Mouse (Mus musculus) stomach, embryonic 15.5 days (tissue): Measurements from ENCODE around the gene Tjp3. TPM values are rescaled to one million over a fixed set of nuclear protein-coding genes. Genes with fewer than 3 reads are reported as not detected.

Experiments used
- ATAC-seq: fragments of 200-750 bp; cut with Nextera tagmentation; 2 replicates; pipeline ENCODE4 v1.8.0; 2017; ENCODE audit warnings: low read depth, moderate number of reproducible peaks, moderate TSS enrichment; ENCODE audit not compliant: insufficient read depth, low FRiP score
- H3K27ac ChIP-seq: fragments of 300-500 bp; sonication (generic); 2 replicates; pipeline ENCODE4 v1.5.1; 2015; ENCODE audit warnings: mild to moderate bottlenecking, inconsistent platforms
- H3K27me3 ChIP-seq: fragments of 300-500 bp; sonication (generic); replicated peaks from 2 replicates; pipeline ENCODE4 v1.6.1; 2015; ENCODE audit warnings: inconsistent platforms
- H3K36me3 ChIP-seq: fragments of 300-500 bp; sonication (generic); 2 replicates; pipeline ENCODE4 v1.6.1; 2015; ENCODE audit warnings: inconsistent platforms
- H3K4me1 ChIP-seq: fragments of 300-500 bp; sonication (generic); 2 replicates; pipeline ENCODE4 v1.6.1; 2015; ENCODE audit warnings: inconsistent platforms
- H3K4me2 ChIP-seq: fragments of 300-500 bp; sonication (generic); 2 replicates; pipeline ENCODE4 v1.6.1; 2015; ENCODE audit warnings: mild to moderate bottlenecking, inconsistent platforms
- H3K4me3 ChIP-seq: fragments of 300-500 bp; sonication (generic); replicated peaks from 2 replicates; pipeline ENCODE4 v1.5.1; 2015; ENCODE audit warnings: inconsistent platforms
- H3K9ac ChIP-seq: fragments of 300-500 bp; sonication (generic); 2 replicates; pipeline ENCODE4 v1.6.1; 2015; ENCODE audit warnings: inconsistent platforms
- H3K9me3 ChIP-seq: fragments of 300-500 bp; sonication (generic); 2 replicates; pipeline ENCODE4 v1.6.1; 2016; ENCODE audit warnings: inconsistent platforms
- WGBS: fragments of 180-500 bp; shearing (Covaris S2); methylation state at CpG from one replicate; pipeline ENCODE4 v1.1.7; 2015; 5-methylcytosine and 5-hydroxymethylcytosine counted together
- polyA plus RNA-seq: library from polyadenylated mRNA; unstranded; fragments of >200 nt; fragmentation: Nextera tagmentation; extraction: Ambion mirVana; gene quantifications from 2 replicates; pipeline ENCODE4 v1.2.1, GENCODE M21; 2015

The Tjp3 gene
- polyA plus RNA-seq, 1 experiment from 2014 or later: 32.6 TPM

DNA sequence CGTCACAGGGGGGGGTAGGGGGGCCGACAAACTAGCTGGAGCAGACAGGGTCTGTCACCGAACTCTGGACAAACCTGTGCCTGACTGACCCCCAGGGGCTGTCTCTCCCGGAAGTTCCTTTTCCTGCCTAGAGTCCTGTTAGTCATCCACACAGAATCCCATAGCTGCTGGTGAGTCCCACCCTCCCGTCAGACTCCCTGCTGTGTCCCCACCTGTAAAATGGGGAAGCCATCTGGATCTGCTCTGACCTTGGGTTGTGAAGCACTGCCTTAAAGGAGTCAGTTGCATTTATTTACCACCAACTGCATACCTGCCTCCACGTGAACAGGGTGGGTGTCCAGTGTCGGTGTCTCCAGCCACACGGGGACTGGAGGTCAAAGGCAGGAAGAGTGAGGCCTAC, 3.1 kb upstream of the Tjp3 start:
- peaks cover 44% of the 10 kb centered on the region for H3K4me1 ChIP-seq
- no peak for ATAC-seq
- H3K9me3 ChIP-seq: no peaks in the 10 kb centered on the region
- peak overlapping the region; percentile 94 for H3K4me3 ChIP-seq
- H3K9ac ChIP-seq: 0 out of 2 replicates have a peak overlapping the region, but pooled peaks have one; percentile 92
- WGBS: 45% methylated on average over 8 of the region's 8 CpGs
- H3K27me3 ChIP-seq: no peaks in the 10 kb centered on the region; the same call in 1 of the 2 replicates
- H3K36me3 ChIP-seq: no peaks in the 10 kb centered on the region
- H3K27ac ChIP-seq: no peak overlapping the region
- peak overlapping the region; percentile 91 for H3K4me2 ChIP-seq

DNA sequence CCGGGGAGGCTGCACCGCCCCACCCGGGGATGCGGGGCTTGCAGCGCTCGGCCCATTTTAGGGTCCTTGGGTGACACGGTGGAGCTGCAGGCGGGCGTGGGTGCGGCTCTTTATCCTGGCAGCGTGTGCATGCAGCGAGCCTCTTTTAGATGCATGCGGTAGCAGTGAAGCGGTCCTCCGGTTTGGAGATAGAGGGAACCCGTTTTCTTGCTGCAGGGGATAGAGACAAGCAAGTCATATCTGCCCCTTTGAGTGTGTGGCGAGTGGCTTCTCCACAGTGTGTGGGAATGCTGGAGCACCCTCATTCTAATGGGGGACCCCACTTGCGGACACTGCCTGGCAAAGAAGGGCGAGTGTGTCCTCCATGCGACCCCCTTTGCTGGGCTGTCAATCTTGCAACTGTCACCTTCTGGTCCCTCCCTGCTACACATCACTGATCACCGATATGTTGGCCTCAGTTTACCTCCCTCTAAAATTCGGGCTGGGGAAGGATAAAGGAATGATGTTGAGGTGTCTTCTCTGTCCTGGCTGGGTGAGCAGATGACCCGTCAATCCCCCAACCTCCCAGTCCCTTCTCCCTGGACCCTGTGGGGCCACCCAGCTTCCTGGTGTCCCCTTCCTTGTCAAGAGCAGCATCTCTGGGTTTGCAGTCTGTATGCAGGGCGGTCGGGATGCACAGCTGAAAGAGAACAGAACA, 2.1 kb upstream of the Tjp3 start:
- H3K27ac ChIP-seq: peak overlapping the region; percentile 91
- peak overlapping the region; percentile 92 for H3K9ac ChIP-seq
- peaks cover 42% of the 10 kb centered on the region for H3K4me1 ChIP-seq
- no peak for ATAC-seq
- no peaks in the 10 kb centered on the region for H3K9me3 ChIP-seq
- peak overlapping the region; percentile 94 for H3K4me3 ChIP-seq
- H3K36me3 ChIP-seq: no peaks in the 10 kb centered on the region
- no peaks in the 10 kb centered on the region; the same call in 1 of the 2 replicates for H3K27me3 ChIP-seq
- H3K4me2 ChIP-seq: peak overlapping the region; percentile 91
- 1% methylated on average over 25 of the region's 25 CpGs for WGBS

DNA sequence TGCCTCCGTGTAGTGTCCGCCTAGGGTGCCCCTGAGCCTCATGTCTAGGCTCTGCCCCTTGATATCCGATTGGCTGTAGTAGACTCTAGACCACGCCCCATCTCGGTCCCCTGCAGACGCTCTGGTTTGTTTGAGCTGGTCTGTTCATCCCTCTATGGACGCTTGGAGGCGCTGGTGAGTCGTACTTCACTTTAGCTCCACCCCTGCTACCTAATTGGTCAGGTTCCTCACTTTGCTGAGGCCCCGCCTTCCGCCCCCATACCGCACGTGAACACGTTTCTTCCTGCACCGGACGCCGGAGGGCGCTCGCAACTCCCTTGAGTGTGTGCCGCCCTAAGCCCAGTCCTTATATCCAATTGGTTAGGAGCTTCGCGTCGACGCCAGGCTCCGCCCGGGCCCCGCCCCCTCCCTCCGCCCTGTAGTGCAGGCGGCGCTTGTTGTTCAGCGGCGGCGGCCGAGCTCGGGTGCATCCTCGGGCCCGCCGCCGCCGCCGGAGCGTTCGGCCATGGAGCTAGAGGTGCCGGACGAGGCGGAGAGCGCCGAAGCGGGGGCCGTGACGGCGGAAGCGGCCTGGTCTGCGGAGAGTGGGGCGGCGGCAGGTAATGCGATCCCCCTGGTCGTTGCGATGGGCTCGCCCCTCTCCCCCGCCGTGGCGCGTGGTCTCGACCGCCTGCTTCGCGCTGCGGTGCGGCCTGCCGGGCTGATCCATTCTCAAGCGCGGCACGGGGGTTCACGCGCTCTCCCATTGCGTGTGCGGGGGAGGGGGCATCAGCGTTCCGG, 1.4 kb upstream of the Tjp3 start, which contains the start of gene Pip5k1c:
Gene Pip5k1c, plus strand, starts transcription at position 410 of the 780 bp plus-strand sequence.
- H3K27me3 ChIP-seq: no peaks in the 10 kb centered on the region; the same call in 1 of the 2 replicates
- no peaks in the 10 kb centered on the region for H3K9me3 ChIP-seq
- peak; percentile 88 for ATAC-seq
- H3K9ac ChIP-seq: peak within 1 kb of the TSS; percentile 92
- H3K4me3 ChIP-seq: peak within 1 kb of the TSS; percentile 94
- H3K36me3 ChIP-seq: no peaks in the 10 kb centered on the region
- under 1% methylated on average over 77 of the region's 80 CpGs for WGBS
- H3K4me1 ChIP-seq: peaks cover 42% of the 10 kb centered on the region
- peak within 1 kb of the TSS; percentile 91 for H3K4me2 ChIP-seq
- H3K27ac ChIP-seq: peak within 1 kb of the TSS; percentile 93

DNA sequence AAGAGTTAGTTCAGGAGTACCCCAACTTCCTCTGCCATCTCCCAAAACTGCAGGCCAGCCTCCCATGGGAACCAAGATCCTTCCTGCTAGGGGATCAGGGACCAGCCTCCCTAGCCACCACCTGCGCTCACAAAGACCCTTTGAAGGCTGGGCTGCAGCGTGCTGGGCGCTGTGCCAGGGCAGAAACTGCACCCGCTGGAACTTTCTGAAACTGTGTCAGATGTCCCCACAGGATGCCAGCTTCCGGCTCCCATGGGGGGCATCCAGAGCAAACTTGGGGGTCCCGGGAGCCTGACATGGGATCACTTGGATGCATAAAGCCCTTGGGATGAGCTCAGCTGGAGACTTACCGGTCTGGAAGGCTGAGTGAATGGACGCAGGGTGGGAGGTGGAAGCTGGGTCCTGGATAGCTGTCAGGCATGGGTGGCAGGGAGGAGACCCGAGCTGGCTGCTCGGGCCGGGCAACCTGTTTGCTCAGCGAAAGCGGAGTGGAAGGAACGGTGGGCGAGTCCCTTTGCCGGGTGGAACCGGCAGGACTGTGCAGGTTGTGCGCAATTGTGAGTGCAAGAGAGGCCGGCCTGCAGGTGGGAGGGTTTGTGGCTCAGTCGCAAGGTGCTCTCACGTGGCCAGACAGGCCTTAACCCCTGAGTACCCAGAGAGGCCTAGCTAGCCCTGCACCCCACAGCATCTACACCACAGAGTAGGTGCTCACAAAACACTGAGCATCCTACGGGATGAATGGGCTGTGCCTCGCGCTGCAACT, 502 bp downstream of the Tjp3 start:
- H3K4me3 ChIP-seq: peak overlapping the region; percentile 35
- no peak overlapping the region for H3K9ac ChIP-seq
- peak overlapping the region; percentile 93 for H3K27ac ChIP-seq
- ATAC-seq: 0 out of 2 replicates have a peak, but pooled peaks have one; percentile 9
- 17% methylated on average over 24 of the region's 24 CpGs for WGBS
- H3K9me3 ChIP-seq: no peaks in the 10 kb centered on the region
- no peaks in the 10 kb centered on the region; the same call in 1 of the 2 replicates for H3K27me3 ChIP-seq
- peaks cover 49% of the 10 kb centered on the region for H3K4me1 ChIP-seq
- H3K4me2 ChIP-seq: peak overlapping the region; percentile 48
- H3K36me3 ChIP-seq: no peaks in the 10 kb centered on the region

DNA sequence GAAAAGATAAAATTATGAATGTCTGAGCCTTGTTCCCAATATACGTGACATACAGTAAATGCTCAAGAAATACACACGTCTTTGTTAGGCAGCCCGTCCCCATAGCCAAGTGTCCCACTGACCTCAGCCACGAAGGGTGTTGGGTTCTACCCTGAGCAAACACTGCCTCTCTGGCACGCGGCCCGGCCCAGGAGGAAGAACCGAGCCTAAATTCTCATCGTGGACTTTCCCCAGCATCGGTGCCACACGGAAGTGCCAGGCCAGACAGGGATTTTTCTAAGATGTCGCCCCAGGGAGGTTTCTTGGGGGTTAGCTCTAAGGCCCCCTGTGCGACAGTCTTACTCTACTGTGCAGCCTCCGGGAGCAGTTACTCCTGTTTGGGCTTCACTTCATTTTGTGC, 1.6 kb downstream of the Tjp3 start:
- WGBS: 48% methylated on average over 14 of the region's 14 CpGs
- H3K4me2 ChIP-seq: peak overlapping the region; percentile 48
- peaks cover 51% of the 10 kb centered on the region for H3K4me1 ChIP-seq
- H3K4me3 ChIP-seq: peak overlapping the region; percentile 35
- no peaks in the 10 kb centered on the region for H3K9me3 ChIP-seq
- no peaks in the 10 kb centered on the region for H3K36me3 ChIP-seq
- no peak for ATAC-seq
- peaks cover 6% of the 10 kb centered on the region for H3K27me3 ChIP-seq
- H3K27ac ChIP-seq: peak overlapping the region; percentile 93
- H3K9ac ChIP-seq: peak overlapping the region; percentile 32; the same call in 1 of the 2 replicates

DNA sequence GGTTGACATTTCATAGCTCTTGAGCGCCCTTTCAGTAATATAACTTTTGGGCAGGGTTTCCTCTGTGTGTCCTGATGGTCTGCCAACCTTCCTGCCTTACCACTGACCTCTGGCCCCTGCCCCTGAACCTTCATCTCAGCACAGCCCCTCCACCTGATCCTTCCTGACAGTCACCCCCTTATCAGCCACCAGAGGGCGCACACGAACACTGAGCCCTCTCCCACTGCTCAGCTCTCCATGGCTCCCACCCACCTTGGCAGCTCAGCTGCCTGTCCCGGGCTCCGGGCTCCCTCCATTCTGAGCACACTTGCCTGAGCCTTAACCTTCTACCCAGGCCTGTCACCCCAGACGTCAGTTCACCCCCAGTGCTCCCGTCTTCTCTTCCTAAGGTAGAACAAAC, 2.1 kb downstream of the Tjp3 start:
- no peak for ATAC-seq
- 1% methylated on average over 7 of the region's 7 CpGs for WGBS

DNA sequence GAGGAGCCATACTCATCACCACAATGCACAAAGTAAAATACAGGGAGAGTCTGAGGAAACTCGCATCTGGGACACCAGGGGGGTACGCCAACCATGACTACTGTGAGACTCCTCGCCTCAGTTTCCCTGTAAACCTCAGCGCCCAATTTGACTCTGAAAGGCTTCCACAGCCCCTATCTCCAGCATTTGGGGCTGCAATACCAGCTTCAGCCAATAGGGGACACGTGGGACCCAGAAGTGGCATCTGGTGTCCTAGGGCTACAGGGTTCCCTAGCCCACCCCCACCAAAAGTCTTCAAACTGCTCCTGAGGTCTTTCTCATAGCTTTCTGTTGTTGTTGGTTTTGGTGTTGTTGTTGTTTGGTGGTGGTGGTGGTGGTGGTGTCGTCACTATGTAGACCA, 2.8 kb downstream of the Tjp3 start:
- H3K9me3 ChIP-seq: no peaks in the 10 kb centered on the region
- H3K27me3 ChIP-seq: peaks cover 18% of the 10 kb centered on the region
- H3K4me1 ChIP-seq: peaks cover 50% of the 10 kb centered on the region
- no peak overlapping the region for H3K9ac ChIP-seq
- no peak overlapping the region for H3K4me3 ChIP-seq
- H3K36me3 ChIP-seq: no peaks in the 10 kb centered on the region
- WGBS: 31% methylated on average over 6 of the region's 6 CpGs
- no peak for ATAC-seq
- peak overlapping the region; percentile 16; the same call in 1 of the 2 replicates for H3K27ac ChIP-seq
- H3K4me2 ChIP-seq: peak overlapping the region; percentile 27; the same call in 1 of the 2 replicates

More for the DNA sequence above, 2.1 kb downstream of the Tjp3 start:
- peak overlapping the region; percentile 48 for H3K4me2 ChIP-seq
- no peak overlapping the region for H3K9ac ChIP-seq
- H3K27ac ChIP-seq: peak overlapping the region; percentile 93; the same call in 1 of the 2 replicates
- peak overlapping the region; percentile 35 for H3K4me3 ChIP-seq
- no peaks in the 10 kb centered on the region for H3K36me3 ChIP-seq
- peaks cover 11% of the 10 kb centered on the region for H3K27me3 ChIP-seq
- H3K4me1 ChIP-seq: peaks cover 51% of the 10 kb centered on the region
- H3K9me3 ChIP-seq: no peaks in the 10 kb centered on the region

DNA sequence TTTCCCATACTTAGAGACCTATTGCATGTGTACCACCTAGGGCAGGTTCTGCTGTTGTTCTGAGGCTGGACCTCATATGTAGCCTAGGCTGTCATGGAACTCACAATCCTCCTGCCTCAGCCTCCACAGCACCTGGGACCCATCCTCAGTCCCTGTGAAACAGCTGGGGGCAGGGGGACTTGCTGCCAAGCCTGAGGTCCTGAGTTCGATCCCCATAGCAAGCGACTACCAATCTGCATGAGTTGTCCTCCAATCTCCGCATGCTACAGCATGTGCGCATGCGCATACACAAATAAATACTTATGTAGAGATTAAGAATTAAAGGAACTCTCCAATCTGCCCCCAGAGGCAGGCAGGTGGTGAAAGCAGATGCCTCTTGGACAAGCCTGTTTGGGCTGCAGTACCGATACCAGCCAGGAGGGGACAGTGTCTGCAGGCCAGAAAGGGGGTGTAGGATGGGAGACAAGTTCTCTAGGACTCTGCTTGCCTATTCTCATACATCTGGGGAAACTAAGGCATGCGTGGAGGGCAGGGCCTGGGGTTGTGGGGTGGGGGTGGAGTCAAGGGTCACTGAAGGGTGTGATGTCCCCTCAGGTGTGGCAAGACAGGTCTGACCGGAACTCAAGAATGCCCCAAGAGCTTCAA, 3.7 kb downstream of the Tjp3 start:
- no peak for ATAC-seq
- WGBS: 60% methylated on average over 8 of the region's 8 CpGs
- Histone ChIP-seq H3K27ac (peak overlapping the region; percentile 16; the same call in 1 of the 2 replicates), H3K4me1 (peaks cover 49% of the 10 kb centered on the region), H3K27me3 (peaks cover 22% of the 10 kb centered on the region), H3K36me3 (no peaks in the 10 kb centered on the region), H3K9ac (no peak overlapping the region), H3K9me3 (no peaks in the 10 kb centered on the region), H3K4me3 (no peak overlapping the region), H3K4me2 (peak overlapping the region; percentile 10; the same call in 1 of the 2 replicates)

DNA sequence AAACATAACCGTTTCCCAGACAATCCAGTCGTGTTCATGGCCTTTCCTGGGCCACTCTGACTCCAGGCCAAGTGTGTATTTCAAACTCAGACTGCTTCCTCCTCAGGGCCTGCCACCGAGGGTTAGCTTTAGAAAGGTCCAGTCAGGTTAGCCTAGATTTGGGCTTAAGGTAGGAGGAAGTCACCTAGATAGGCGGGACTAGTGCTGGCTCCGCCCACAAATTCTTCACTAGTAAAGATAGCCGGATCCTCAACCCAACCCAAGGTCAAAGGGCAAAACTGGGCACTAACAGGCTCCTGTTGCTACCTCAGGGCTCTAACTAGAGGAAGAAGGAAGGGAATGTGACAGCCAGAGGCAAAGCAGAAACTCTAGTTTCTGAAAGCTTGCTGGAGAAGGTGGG, 4.8 kb downstream of the Tjp3 start:
- Histone ChIP-seq H3K9ac (no peak overlapping the region), H3K4me1 (peaks cover 44% of the 10 kb centered on the region), H3K36me3 (no peaks in the 10 kb centered on the region), H3K4me2 (peak overlapping the region; percentile 85; the same call in 1 of the 2 replicates), H3K27ac (peak overlapping the region; percentile 74), H3K4me3 (no peak overlapping the region), H3K27me3 (peaks cover 22% of the 10 kb centered on the region), H3K9me3 (no peaks in the 10 kb centered on the region)
- WGBS: 33% methylated on average over 6 of the region's 6 CpGs
- ATAC-seq: no peak

DNA sequence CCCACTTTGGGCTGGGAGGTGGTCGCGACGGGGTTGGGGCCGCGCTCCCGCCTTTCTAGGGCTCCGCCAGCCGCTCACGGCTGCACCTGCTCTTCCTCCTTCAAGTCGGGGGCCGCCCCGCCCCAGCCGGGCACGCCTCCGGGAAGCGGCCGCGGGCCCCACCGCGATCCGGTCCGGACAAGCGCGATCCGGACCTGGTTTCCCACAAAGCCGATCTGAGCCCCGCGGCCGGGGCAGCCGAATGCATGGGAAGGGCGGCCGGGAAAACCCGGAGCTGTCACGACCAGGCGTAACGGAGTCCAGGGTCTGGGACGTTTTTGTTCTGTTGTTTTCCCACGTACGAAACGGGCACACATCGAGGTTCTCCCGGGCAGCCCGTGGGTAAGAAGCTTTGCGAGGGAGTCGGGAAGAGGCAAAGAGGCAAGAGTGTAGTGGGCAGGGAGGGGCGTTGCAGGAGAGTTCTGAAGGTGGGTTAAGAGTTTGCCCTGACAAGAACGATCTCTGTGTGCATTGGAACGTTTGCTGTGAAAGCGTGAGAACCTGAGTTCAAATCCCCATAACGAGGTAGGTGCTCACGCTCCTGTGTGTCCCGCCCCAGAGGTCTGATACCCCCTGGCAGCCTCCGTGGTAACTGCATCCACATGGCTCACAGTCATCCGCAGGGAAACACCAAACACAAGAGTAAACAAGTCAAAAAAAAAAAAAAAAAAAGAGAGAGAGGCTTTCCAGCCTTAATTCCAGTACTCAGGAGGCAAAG, 5.5 kb downstream of the Tjp3 start:
- H3K27me3 ChIP-seq: peaks cover 27% of the 10 kb centered on the region
- 2% methylated on average over 54 of the region's 54 CpGs for WGBS
- peak overlapping the region; percentile 50 for H3K4me3 ChIP-seq
- peak; percentile 73 for ATAC-seq
- no peaks in the 10 kb centered on the region for H3K36me3 ChIP-seq
- H3K4me2 ChIP-seq: peak overlapping the region; percentile 85
- peak overlapping the region; percentile 74 for H3K27ac ChIP-seq
- peak overlapping the region; percentile 23; the same call in 1 of the 2 replicates for H3K9ac ChIP-seq
- H3K9me3 ChIP-seq: no peaks in the 10 kb centered on the region
- peaks cover 40% of the 10 kb centered on the region for H3K4me1 ChIP-seq
